Mouse (Mus musculus) G1E (cell line): ENCODE data around the gene Cpvl.

Experiments
- CTCF ChIP-seq: IDR thresholded peaks from 2 replicates; pipeline ENCODE4 v1.5.1; 2012; ENCODE audit warnings: low read depth, low read length, inconsistent platforms, mixed read lengths
- GATA2 ChIP-seq: IDR thresholded peaks from 2 replicates; pipeline ENCODE4 v1.6.1; 2012; ENCODE audit warnings: low read depth, low read length, inconsistent platforms, borderline replicate concordance

DNA sequence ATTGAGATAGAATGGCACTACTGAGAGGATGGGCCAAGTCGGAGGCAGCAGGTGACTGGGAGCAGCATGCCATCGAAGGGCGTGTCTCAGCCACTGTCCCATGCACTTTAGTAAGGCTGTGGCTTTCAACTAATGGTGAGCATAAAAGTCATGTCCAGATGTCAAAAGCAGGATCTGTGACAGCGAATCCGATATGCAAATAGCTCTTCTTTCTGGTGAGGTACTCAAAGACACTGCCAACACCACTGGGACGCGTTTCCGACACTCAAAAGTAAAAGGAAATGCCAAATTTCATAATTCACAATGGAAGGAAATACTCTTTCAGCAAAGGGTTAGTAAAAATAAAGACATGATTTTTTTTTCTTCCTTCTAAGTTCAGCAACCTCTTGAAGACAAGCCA, 94.0 kb downstream of the Cpvl start:
- TF ChIP-seq CTCF (no peak), GATA2 (no peak)
